Mouse (Mus musculus) heart, adult 2 months (tissue): ENCODE data around the gene Vezt. TPM values are rescaled to one million over a fixed set of nuclear protein-coding genes. Genes with fewer than 3 reads are reported as not detected.

ENCODE experiments used
- DNase-seq, 2 experiments: peaks; one replicate each; pipeline ENCODE4 v3.0.0; 2021
- H3K27ac ChIP-seq: fragments of 200-600 bp; 2 replicates; pipeline ENCODE4 v1.8.1; 2022
- H3K27me3 ChIP-seq: fragments of 200-500 bp; 2 replicates; pipeline ENCODE4 v1.6.1; 2012; ENCODE audit warnings: mild to moderate bottlenecking, low read length, inconsistent platforms, mixed read lengths; ENCODE audit not compliant: control insufficient read depth, insufficient read depth
- H3K36me3 ChIP-seq: fragments of 200-500 bp; 2 replicates; pipeline ENCODE4 v1.6.1; 2012; ENCODE audit warnings: low read length, inconsistent platforms; ENCODE audit not compliant: control insufficient read depth, insufficient read depth
- H3K4me1 ChIP-seq: fragments of 200-500 bp; 2 replicates; pipeline ENCODE4 v1.6.1; 2011; ENCODE audit warnings: low read length; ENCODE audit not compliant: control insufficient read depth, insufficient read depth
- H3K4me3 ChIP-seq: fragments of 200-600 bp; 2 replicates; pipeline ENCODE4 v1.8.1; 2022
- H3K79me2 ChIP-seq: fragments of 200-500 bp; replicated peaks from 2 replicates; pipeline ENCODE4 v1.6.1; 2012; ENCODE audit warnings: mild to moderate bottlenecking, inconsistent platforms, low read length, moderate library complexity, mixed read lengths; ENCODE audit not compliant: control insufficient read depth, insufficient read depth
- H3K9ac ChIP-seq: fragments of 200-500 bp; 2 replicates; pipeline ENCODE4 v1.6.1; 2012; ENCODE audit warnings: low read depth, mild to moderate bottlenecking, control low read depth, inconsistent platforms, low read length, mixed read lengths
- CTCF ChIP-seq: fragments of 200-600 bp; IDR thresholded peaks from 2 replicates; pipeline ENCODE4 v1.8.1; 2022; ENCODE audit warnings: antibody characterized with exemption, mild to moderate bottlenecking, moderate library complexity
- EP300 ChIP-seq: fragments of 200-500 bp; IDR thresholded peaks from 2 replicates; pipeline ENCODE4 v1.6.1; 2011; ENCODE audit warnings: low read depth, low read length, control low read depth; ENCODE audit not compliant: insufficient read depth
- POLR2A ChIP-seq: fragments of 200-500 bp; IDR thresholded peaks from 2 replicates; pipeline ENCODE4 v1.6.1; 2011; ENCODE audit warnings: mild to moderate bottlenecking, low read depth, low read length, control low read depth; ENCODE audit not compliant: insufficient read depth
- WGBS: fragments of 180-500 bp; shearing (Covaris S2); methylation state at CpG from one replicate; pipeline ENCODE4 v1.1.7; 2018; 5-methylcytosine and 5-hydroxymethylcytosine counted together
- intact Hi-C: fragments of 180-260 bp; cut with DNase I; formaldehyde crosslinking; loops from one replicate; pipeline ENCODE4 v1.15.1; 2025
- polyA plus RNA-seq: library from polyadenylated mRNA; depleted of rRNA; stranded (reverse); fragments of >200 nt; gene quantifications from 2 replicates; pipeline ENCODE4 v1.2.3, GENCODE M21; 2012
- total RNA-seq, 2 experiments: library from RNA; stranded (reverse); gene quantifications; 2 replicates each; pipeline ENCODE4 v1.2.3; 2021

Gene Vezt
- total and polyA plus RNA-seq, 3 experiments = 17.4 to 45.4 (median 38.8) TPM

DNA sequence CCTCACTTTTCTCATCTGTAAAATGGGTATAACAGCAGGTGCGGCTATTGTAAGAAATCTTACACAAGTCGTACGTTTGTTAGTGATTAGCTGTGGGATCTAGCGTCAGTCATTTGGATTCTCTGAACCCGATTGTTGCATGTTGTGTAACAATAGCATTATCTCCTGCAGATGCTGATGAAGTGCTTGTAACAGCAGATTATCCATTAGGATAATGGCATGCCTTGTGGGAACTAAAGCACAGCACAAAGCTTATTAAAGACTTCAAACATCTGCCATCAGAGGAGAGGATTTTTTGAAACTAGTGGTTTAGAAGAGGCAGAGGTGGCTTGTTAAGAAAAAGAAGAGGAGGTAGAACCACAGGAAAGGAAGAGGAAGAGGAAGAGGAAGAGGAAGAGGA, 122.1 kb downstream of the Vezt start:
- TF ChIP-seq EP300 (no peak), CTCF (no peak), POLR2A (no peak)
- Histone ChIP-seq H3K4me1 (peaks cover under 1% of the 10 kb centered on the region), H3K9ac (no peak overlapping the region), H3K27me3 (no peaks in the 10 kb centered on the region), H3K36me3 (peaks cover 3% of the 10 kb centered on the region), H3K27ac (no peak overlapping the region), H3K79me2 (no peaks in the 10 kb centered on the region), H3K4me3 (no peak overlapping the region)
- 90% methylated on average over 5 of the region's 5 CpGs for WGBS
- DNase-seq = no peak
- intact Hi-C loops = no loop called here

DNA sequence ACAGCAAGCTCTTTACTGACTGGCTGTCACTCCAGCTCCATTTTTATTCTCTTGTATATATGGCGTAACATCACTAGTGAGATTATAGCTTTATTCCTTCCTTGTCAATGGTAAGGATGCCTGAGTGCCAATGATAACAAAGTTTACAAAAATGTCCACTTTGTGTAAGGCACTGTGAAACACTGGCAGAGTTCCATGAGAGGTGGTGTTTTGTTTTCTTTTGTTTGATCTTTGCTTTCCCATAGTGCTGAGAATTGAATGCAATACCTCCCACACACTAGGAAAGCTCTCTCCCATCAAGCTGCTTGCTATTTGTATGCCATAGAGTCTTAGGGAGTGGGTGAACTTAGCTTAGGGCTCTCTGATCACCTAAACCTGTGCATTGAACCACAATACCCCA, 122.7 kb downstream of the Vezt start:
- 90% methylated on average over 1 of the region's 1 CpGs for WGBS
- Histone ChIP-seq H3K9ac (no peak overlapping the region), H3K27me3 (no peaks in the 10 kb centered on the region), H3K4me1 (no peaks in the 10 kb centered on the region), H3K27ac (no peak overlapping the region), H3K79me2 (no peaks in the 10 kb centered on the region), H3K4me3 (no peak overlapping the region), H3K36me3 (no peaks in the 10 kb centered on the region)
- TF ChIP-seq POLR2A = no peak
- TF ChIP-seq CTCF = no peak
- no peak for TF ChIP-seq EP300
- intact Hi-C loops = no loop called here
- DNase-seq = no peak

DNA sequence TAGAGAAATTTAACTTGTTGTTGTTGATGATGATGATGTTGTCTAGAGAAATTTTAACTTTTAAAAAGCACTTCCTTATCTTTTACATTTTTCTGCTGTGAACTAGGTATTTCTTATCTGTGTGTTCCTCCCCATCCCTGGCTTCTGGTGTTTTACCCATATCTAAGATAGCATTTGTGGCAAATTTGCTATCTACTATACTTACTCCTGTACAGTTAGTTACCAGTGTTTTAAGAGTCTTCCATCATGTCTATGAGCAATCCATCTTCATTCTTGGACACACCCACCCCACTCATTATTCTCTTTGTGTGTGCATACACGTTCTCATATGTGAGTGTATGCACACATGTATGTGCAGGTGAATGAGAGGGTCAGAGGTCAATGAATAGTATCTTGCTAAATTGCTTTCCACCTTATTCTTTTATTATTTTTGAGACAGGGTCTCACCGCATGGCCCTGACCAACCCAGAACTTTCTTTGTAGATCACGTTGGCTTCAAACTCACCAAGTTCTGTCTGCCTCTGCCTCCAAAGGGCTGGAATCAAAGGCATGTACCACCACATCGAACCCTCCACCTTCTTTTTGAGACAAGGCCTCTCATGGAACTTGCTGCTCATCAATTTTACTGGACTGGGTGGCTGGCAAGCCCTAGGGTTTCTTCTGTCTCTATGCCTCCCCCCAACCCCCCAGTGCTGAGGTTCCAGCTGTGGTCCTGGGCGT, 123.3 kb downstream of the Vezt start:
- Histone ChIP-seq H3K36me3 (no peaks in the 10 kb centered on the region), H3K79me2 (no peaks in the 10 kb centered on the region), H3K27ac (no peak overlapping the region), H3K4me3 (no peak overlapping the region), H3K9ac (no peak overlapping the region), H3K4me1 (no peaks in the 10 kb centered on the region), H3K27me3 (no peaks in the 10 kb centered on the region)
- DNase-seq = no peak
- TF ChIP-seq CTCF = no peak
- no peak for TF ChIP-seq POLR2A
- no peak for TF ChIP-seq EP300
- intact Hi-C loops = no loop called here
- 90% methylated on average over 5 of the region's 5 CpGs for WGBS

DNA sequence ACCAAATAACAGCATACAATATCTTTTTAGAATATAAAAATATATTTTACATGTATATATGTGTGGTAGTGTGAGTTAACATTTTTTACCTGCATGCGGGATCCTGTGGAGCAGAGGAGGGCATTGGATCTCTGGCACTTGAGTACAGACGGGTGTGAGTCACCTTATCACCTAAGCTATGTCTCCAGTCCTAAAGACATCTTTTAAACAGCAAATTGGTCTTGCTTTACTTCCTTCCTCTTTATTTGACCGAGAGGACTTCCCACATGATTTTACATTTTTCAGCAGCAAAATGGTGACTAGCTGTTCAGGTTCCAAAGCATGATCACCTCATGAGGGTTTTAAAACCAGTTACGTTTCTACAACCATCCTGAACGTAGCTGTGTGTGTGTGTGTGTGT, 124.3 kb downstream of the Vezt start:
- TF ChIP-seq POLR2A (no peak), EP300 (no peak), CTCF (no peak)
- no peak for DNase-seq
- Histone ChIP-seq H3K36me3 (no peaks in the 10 kb centered on the region), H3K4me3 (no peak overlapping the region), H3K4me1 (no peaks in the 10 kb centered on the region), H3K27ac (no peak overlapping the region), H3K9ac (no peak overlapping the region), H3K27me3 (no peaks in the 10 kb centered on the region), H3K79me2 (no peaks in the 10 kb centered on the region)
- intact Hi-C loops = no loop called here
- 70% methylated on average over 5 of the region's 5 CpGs for WGBS

DNA sequence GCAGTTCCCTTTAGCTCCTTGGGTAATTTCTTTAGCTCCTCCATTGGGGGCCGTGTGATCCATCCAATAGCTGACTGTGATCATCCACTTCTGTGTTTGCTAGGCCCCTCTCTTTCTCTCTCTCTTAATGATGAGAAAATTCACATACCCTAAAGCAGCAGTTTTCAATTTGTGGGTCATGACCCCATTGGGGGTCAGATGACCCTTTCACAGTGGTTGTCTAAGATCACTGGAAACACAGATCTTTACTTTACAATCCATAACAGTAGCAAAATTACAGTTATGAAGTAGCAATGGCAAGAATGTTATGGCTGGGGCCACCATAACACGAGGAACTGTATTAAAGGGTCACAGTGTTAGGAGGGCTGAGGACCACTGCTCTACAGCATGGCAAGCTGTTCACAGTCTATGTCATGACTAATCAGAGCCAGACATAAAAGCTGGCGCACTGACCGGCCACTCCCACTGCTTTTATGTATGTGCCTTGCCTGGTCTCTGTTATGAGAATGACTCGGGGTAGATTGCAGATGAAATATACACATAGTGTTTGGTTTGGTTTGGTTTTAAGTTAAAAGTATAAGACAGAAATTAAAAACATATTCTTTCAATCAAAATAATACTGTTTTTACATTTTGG, 125.7 kb downstream of the Vezt start:
- H3K27me3 ChIP-seq = no peaks in the 10 kb centered on the region
- H3K4me3 ChIP-seq = no peak overlapping the region
- TF ChIP-seq POLR2A (no peak), EP300 (no peak), CTCF (no peak)
- no peak overlapping the region for H3K9ac ChIP-seq
- no peaks in the 10 kb centered on the region for H3K79me2 ChIP-seq
- no peaks in the 10 kb centered on the region for H3K4me1 ChIP-seq
- WGBS = 92% methylated on average over 5 of the region's 5 CpGs
- no peaks in the 10 kb centered on the region for H3K36me3 ChIP-seq
- no peak overlapping the region for H3K27ac ChIP-seq
- intact Hi-C loops = no loop called here
- no peak for DNase-seq

DNA sequence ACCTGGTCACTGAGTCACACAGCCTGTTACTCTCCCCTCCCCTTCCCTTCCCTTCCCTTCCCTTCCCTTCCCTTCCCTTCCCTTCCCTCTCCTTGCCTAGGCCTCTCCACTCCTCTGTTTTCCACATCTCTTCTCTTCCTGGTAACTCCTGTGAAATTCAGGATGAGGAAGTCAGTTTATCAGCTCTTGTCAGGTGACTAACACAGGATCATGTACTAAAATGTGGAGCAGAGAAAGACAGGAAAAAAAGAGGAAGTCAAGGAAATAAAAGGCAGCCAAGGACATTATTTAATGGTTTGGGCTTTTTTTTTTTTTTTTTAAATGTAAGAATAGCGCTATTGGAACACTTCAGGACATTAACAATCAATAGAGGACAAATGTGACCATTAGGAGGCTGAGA, 126.6 kb downstream of the Vezt start:
- no peak overlapping the region for H3K9ac ChIP-seq
- H3K36me3 ChIP-seq = no peaks in the 10 kb centered on the region
- no peaks in the 10 kb centered on the region for H3K27me3 ChIP-seq
- no peaks in the 10 kb centered on the region for H3K4me1 ChIP-seq
- intact Hi-C loops = no loop called here
- no peak overlapping the region for H3K27ac ChIP-seq
- no peaks in the 10 kb centered on the region for H3K79me2 ChIP-seq
- WGBS = 77% methylated on average over 1 of the region's 1 CpGs
- no peak overlapping the region for H3K4me3 ChIP-seq
- TF ChIP-seq CTCF (no peak), POLR2A (no peak), EP300 (no peak)
- DNase-seq = no peak
